Mouse (Mus musculus): ENCODE results near the gene Mrnip. TPM values are rescaled to one million over a fixed set of nuclear protein-coding genes. Genes with fewer than 3 reads are reported as not detected.

Gene Mrnip
- polyA plus RNA-seq, 1 experiment from 2014 or later: 36.7 TPM

DNA sequence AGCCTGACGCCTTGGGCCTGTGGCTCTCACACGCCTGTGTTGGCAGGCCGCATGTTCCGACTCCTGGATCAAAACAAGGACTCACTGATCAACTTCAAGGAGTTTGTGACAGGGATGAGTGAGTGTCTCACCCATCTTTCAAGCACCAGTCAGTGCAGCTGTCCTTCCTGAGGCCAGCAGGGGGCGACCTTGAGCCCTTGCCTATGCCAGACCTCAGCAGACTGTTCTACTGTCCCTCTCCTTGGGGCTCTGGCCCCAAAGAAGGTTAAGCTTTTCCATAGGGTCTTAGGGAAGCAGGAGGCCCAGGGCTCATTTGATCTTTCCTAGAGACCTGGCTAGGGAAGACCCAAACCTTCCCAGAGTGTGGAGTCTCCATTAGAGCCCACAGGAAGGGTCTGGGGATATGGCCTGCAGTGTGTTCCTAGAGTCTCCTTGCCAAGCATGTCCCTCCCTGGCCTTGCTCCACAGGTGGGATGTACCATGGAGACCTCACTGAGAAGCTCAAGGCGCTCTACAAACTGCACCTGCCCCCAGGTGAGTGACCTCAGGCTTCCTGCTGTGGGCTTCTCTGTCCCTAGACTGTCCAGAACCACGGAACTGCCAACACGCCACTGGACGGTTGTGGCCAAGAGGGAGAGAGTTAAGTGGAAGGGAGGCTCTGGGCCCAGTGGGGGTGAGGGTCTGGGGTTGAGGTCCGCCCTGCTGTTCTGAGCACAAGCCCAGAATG is 12.5 kb upstream of the Mrnip start:
- Histone ChIP-seq H3K4me1 (no peaks in the 10 kb centered on the region), H3K4me2 (no peak overlapping the region), H3K9me3 (replicated peaks) (no peaks in the 10 kb centered on the region), H3K27me3 (replicated peaks) (no peaks in the 10 kb centered on the region), H3K27ac (replicated peaks) (no peak overlapping the region), H3K4me3 (replicated peaks) (no peak overlapping the region), H3K36me3 (peaks cover 83% of the 10 kb centered on the region), H3K9ac (replicated peaks) (no peak overlapping the region)
- WGBS: 72% methylated on average over 10 of the region's 10 CpGs
- peak; percentile 52; the same call in 1 of the 2 replicates for ATAC-seq (ENCODE audit: low FRiP score)

DNA sequence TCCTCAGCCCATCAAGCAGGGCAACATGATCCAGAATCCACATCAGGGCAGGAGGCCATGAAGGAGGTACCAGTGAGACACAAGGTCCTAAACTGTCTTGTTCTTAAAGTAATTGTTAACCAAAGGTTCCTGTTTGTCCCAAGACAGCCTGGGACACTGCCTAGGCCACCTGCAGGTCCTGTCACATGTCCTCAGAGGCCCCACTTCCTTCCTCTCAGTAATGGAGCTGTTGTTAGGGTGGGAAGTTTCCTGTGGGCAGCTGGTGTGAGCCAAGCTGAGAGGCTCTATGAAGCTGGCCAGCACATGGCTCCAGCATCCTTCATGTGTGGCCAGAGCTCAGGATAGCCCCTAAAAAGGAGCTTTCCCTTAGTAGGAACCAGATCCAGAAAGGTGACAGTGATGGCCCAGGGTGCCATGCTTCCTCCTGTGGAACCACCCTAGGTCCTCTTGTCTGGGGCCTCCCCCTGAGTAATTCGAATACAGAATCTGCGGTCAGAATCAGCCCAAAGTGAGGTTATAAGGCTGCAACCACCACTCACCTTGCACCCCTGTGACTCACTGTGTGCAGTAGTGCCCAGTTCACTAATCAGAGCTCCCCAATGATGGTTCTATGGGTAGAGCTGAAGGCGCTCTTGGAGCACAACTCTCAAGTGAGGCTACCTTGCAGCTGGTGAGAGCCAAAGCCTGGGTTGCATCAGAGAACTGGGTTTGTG is 11.8 kb upstream of the Mrnip start:
- Histone ChIP-seq H3K27ac (replicated peaks) (no peak overlapping the region), H3K4me2 (no peak overlapping the region), H3K9ac (replicated peaks) (no peak overlapping the region), H3K36me3 (peaks cover 75% of the 10 kb centered on the region), H3K27me3 (replicated peaks) (no peaks in the 10 kb centered on the region), H3K9me3 (replicated peaks) (no peaks in the 10 kb centered on the region), H3K4me1 (no peaks in the 10 kb centered on the region), H3K4me3 (replicated peaks) (no peak overlapping the region)
- no peak for ATAC-seq (ENCODE audit: low FRiP score)
- WGBS: 93% methylated on average over 3 of the region's 3 CpGs

DNA sequence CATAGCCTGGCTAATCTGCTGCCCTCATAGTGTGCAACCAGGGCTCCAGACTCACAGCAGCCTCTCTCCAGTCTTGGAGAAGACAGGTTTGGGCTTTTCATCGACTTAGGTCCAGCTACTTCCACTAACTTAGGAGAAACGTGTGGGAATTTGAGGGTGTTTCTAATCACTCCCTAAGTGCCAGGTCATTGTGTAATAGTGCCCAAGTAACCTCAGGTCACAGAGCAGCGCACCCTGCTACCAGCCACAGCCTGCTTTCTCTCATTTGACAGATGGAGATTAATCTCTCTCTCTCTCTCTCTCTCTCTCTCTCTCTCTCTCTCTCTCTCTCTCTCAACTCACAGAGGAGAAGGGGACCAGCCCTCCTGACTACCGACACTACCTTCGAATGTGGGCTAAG is 5.9 kb upstream of the Mrnip start:
- peaks cover 63% of the 10 kb centered on the region for H3K36me3 ChIP-seq
- WGBS: 93% methylated on average over 5 of the region's 5 CpGs

DNA sequence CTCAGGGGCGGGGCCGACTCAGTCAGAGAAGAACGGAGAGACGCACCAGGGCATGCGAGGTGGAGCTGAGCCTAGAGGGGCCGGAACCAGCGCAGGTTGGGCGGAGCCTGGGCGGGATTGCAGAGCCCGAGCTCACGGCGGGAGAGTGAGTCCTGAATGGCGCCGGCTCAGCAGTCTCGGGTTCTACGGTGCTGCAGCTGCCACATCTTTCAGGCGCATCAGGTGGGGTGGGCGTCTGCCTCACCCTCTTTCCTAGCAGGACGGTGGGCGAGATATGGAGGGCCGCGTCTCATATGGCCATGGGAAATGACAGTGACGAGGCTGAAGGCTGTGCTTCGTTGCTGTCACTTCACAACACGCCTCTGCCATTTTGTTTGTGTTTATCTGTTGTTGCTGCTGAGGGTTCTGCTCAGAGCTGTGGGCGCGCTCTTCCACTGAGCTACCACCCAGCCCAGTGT is 515 bp downstream of the Mrnip start:
- Histone ChIP-seq H3K9me3 (replicated peaks) (no peaks in the 10 kb centered on the region), H3K27ac (replicated peaks) (peak overlapping the region; percentile 92), H3K27me3 (replicated peaks) (no peaks in the 10 kb centered on the region), H3K4me1 (peaks cover 15% of the 10 kb centered on the region), H3K4me3 (replicated peaks) (peak overlapping the region; percentile 62), H3K4me2 (peak overlapping the region; percentile 66), H3K9ac (replicated peaks) (peak overlapping the region; percentile 73), H3K36me3 (peaks cover 46% of the 10 kb centered on the region)
- peak; percentile 99 for ATAC-seq (ENCODE audit: low FRiP score)
- 0% methylated on average over 27 of the region's 27 CpGs for WGBS

More for the DNA sequence above, 5.9 kb upstream of the Mrnip start:
- ATAC-seq (ENCODE audit: low FRiP score): no peak
- no peak overlapping the region for H3K4me3 ChIP-seq (replicated peaks)
- H3K9ac ChIP-seq (replicated peaks): no peak overlapping the region
- no peaks in the 10 kb centered on the region for H3K9me3 ChIP-seq (replicated peaks)
- H3K27me3 ChIP-seq (replicated peaks): no peaks in the 10 kb centered on the region
- H3K4me1 ChIP-seq: no peaks in the 10 kb centered on the region
- H3K4me2 ChIP-seq: no peak overlapping the region
- no peak overlapping the region for H3K27ac ChIP-seq (replicated peaks)

DNA sequence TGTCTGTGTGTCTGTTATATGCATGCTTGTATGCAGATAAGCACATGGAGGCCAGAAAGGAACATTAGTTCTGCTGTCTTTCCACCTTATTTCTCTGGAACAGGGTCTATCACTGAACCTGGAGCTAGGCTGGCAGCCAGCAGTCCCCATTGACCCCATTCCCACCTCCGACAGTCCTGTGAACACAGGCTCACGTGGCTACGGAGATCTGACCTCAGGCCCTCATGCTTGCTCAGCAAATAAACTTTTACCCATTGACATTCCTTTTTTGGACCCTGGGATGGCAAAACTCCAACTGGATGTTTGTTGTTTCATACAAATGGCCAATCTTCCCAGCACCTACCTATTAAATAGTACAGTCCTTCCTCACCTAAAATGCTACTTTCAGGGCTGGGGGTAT is 2.1 kb downstream of the Mrnip start:
- H3K4me2 ChIP-seq: peak overlapping the region; percentile 66
- H3K4me1 ChIP-seq: peaks cover 15% of the 10 kb centered on the region
- 80% methylated on average over 3 of the region's 3 CpGs for WGBS
- H3K9me3 ChIP-seq (replicated peaks): no peaks in the 10 kb centered on the region
- no peak for ATAC-seq (ENCODE audit: low FRiP score)
- H3K4me3 ChIP-seq (replicated peaks): no peak overlapping the region
- H3K27ac ChIP-seq (replicated peaks): no peak overlapping the region
- H3K36me3 ChIP-seq: peaks cover 36% of the 10 kb centered on the region
- no peak overlapping the region for H3K9ac ChIP-seq (replicated peaks)
- no peaks in the 10 kb centered on the region for H3K27me3 ChIP-seq (replicated peaks)

DNA sequence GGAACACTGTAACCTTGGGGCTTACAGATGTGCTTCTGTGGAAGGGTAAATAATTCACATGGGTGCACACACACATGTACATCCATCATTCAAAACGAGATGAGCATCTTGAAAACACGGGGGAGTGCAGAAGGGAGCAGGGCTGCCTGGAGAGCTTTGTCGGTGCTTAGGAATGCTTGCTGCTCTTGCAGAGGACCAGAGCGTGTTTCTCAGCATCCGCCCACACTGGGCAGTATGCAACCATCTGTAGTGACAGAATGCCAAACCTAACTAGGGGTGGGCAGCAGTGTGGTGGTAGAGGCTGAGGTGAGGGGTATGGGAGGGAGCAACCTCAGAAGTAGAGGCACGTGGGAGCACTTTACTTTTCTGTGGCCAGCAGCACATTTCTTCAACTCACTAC is 2.9 kb downstream of the Mrnip start:
- WGBS: 72% methylated on average over 6 of the region's 6 CpGs
- no peak overlapping the region; the same call in 1 of the 2 replicates for H3K9ac ChIP-seq (replicated peaks)
- ATAC-seq (ENCODE audit: low FRiP score): no peak
- H3K36me3 ChIP-seq: peaks cover 31% of the 10 kb centered on the region
- no peak overlapping the region for H3K4me2 ChIP-seq
- H3K4me3 ChIP-seq (replicated peaks): no peak overlapping the region
- no peaks in the 10 kb centered on the region for H3K9me3 ChIP-seq (replicated peaks)
- H3K4me1 ChIP-seq: peaks cover 15% of the 10 kb centered on the region
- H3K27ac ChIP-seq (replicated peaks): no peak overlapping the region
- no peaks in the 10 kb centered on the region for H3K27me3 ChIP-seq (replicated peaks)

DNA sequence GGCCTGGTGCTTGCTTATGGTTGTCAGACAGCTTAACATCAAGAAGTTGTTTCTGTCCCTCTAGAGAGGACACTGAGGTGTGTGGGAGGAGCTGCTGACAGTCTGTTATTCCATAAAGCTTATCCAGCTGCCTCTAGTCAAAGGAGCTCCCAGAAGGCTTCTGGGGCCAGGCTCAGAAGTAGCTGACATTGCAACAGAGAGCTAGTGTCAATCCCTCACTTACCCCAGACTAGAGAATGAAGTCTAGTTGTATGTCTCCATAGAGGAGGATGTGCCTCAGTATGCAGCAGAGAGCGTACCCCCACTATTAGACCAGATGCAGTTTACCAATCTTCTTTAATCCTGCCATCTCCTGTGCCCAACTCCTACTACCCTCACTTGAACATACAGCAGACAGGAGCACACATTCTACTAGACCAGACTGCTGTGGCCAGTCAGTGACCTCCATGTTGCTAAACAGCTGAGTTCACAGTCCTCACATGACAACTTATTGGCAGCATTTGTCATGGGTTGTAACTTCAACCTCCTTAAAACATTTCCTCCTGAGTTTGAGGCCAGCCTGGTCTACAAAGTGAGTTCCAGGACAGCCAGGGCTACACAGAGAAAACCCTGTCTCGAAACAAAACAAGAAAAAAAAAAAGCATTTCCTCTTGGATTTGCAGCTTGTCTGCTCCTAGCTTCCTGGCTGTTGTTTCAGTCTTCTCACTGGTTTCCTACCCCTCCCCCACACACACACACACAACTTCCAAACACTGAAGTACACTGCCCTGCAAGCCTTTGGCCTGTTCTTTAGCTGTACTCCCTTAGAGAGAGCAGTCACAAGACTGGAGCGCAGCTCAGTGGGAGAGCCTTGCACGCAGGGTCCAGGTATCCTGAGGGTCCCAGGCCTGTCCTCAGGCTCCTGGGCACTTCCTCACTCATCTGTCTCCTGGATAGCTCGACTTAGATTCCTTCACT is 4.6 kb downstream of the Mrnip start:
- H3K4me1 ChIP-seq: peaks cover 15% of the 10 kb centered on the region
- H3K27ac ChIP-seq (replicated peaks): no peak overlapping the region
- H3K36me3 ChIP-seq: peaks cover 44% of the 10 kb centered on the region
- ATAC-seq (ENCODE audit: low FRiP score): no peak
- no peak overlapping the region for H3K4me3 ChIP-seq (replicated peaks)
- H3K9ac ChIP-seq (replicated peaks): no peak overlapping the region
- no peaks in the 10 kb centered on the region for H3K27me3 ChIP-seq (replicated peaks)
- H3K4me2 ChIP-seq: no peak overlapping the region
- H3K9me3 ChIP-seq (replicated peaks): no peaks in the 10 kb centered on the region
- 88% methylated on average over 5 of the region's 5 CpGs for WGBS

DNA sequence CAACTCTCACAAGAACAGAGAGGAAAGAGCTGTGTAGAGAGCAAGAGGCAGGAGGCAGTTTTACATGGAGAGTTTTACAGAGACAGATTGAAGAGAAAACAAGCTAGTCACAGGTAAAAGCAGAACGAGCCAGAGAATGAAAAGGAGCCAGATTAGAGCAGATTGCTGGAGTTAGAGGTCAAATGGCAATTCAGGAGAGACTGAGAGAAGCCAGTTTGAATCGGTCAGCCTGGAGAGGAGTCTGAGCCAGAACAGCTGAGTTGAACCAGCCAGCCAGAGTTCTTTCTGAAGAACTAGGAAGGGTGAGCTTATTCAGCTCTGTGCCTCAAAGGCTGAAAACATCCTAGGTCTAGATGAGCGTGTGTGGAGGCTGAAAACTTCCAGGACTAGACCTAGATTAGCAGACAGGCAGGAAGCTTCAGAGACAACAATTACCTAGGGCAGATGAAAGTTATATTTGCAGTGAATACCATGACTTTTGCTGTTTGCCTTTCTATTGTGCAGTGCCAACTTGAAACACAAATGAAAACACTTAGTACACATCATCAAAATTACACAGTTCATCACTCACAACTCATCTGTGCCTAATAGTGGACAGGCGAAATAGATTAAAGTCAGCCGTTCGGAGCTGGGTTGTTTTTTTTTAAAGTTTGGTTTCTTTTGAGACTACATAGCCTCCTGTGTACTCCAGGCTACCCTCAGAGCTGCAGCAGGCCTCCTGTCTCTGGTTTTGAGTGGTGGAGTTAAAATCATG is 6.4 kb downstream of the Mrnip start:
- WGBS: 83% methylated on average over 6 of the region's 6 CpGs
- H3K27me3 ChIP-seq (replicated peaks): no peaks in the 10 kb centered on the region
- H3K4me1 ChIP-seq: peaks cover 9% of the 10 kb centered on the region
- H3K4me3 ChIP-seq (replicated peaks): no peak overlapping the region
- no peak for ATAC-seq (ENCODE audit: low FRiP score)
- H3K9me3 ChIP-seq (replicated peaks): no peaks in the 10 kb centered on the region
- H3K4me2 ChIP-seq: no peak overlapping the region
- H3K9ac ChIP-seq (replicated peaks): no peak overlapping the region
- H3K36me3 ChIP-seq: peaks cover 44% of the 10 kb centered on the region
- H3K27ac ChIP-seq (replicated peaks): no peak overlapping the region

DNA sequence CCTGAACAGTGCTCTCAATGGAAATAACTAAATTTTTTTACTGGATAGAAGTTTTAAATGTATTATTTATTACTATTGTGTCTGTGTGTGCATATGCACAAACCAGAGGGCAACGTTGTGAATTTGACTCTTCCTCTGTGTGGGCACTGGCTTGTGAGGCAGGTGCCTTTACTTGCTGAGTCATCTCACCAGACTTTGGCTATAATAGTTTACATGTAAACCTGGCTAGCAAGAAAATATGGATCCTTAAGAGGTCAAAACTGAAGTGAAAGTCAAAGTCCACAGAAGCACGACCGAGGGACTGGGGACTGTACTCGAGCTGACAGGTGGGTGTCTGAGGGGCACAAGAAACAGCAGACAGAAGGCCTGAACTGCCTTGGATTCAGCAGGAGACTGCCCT is 8.5 kb downstream of the Mrnip start:
- H3K27ac ChIP-seq (replicated peaks): no peak overlapping the region
- 92% methylated on average over 4 of the region's 4 CpGs for WGBS
- H3K9ac ChIP-seq (replicated peaks): no peak overlapping the region
- no peaks in the 10 kb centered on the region for H3K4me1 ChIP-seq
- no peaks in the 10 kb centered on the region for H3K9me3 ChIP-seq (replicated peaks)
- H3K4me2 ChIP-seq: no peak overlapping the region
- H3K27me3 ChIP-seq (replicated peaks): no peaks in the 10 kb centered on the region
- peaks cover 46% of the 10 kb centered on the region for H3K36me3 ChIP-seq
- H3K4me3 ChIP-seq (replicated peaks): no peak overlapping the region
- no peak for ATAC-seq (ENCODE audit: low FRiP score)

DNA sequence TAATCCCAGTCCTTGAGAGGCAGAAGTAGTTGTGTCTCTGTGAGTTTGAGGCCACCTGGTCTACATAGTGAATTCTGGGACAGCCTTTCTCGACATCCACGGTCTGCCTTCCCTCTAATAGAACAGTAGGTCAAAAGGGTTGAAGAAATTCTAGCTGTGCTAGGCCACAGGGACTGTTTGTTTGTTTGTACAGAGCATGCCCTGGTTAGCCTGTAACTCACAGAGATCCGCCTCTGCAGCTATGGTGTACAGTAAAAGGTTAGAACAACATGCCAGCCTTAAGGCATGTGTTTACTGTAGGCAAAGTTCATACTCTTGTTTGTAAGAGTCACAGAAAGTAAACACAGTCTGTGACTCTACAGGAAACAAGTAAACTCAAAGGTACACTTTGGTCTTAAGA is 10.5 kb downstream of the Mrnip start:
- Histone ChIP-seq H3K27me3 (replicated peaks) (no peaks in the 10 kb centered on the region), H3K9ac (replicated peaks) (no peak overlapping the region), H3K9me3 (replicated peaks) (no peaks in the 10 kb centered on the region), H3K4me1 (no peaks in the 10 kb centered on the region), H3K4me3 (replicated peaks) (no peak overlapping the region), H3K4me2 (no peak overlapping the region), H3K36me3 (peaks cover 34% of the 10 kb centered on the region), H3K27ac (replicated peaks) (no peak overlapping the region)
- WGBS: 84% methylated on average over 3 of the region's 3 CpGs
- ATAC-seq (ENCODE audit: low FRiP score): no peak

DNA sequence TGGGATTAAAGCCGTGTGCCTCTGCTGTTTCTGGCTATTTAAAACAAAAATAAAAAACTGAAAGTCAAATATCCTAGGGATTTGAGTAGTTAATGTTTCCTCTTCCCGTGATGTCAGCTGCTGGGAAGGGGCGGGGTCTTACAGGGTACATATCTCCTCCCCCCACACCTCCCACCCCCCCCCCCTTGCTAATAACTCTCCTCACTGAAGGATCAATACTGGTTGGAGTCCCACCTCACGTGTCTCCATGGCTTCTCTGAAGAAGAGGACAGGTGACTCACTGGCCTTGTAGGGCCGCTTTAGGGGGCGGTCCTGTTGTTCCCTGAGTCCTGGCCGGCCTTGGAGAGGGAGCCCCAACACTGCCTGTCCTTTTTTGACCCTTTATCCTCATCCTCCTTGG is 14.4 kb downstream of the Mrnip start:
- H3K4me3 ChIP-seq (replicated peaks): no peak overlapping the region
- H3K4me2 ChIP-seq: no peak overlapping the region
- H3K9ac ChIP-seq (replicated peaks): no peak overlapping the region
- no peaks in the 10 kb centered on the region for H3K27me3 ChIP-seq (replicated peaks)
- no peak overlapping the region for H3K27ac ChIP-seq (replicated peaks)
- WGBS: 82% methylated on average over 7 of the region's 7 CpGs
- H3K9me3 ChIP-seq (replicated peaks): no peaks in the 10 kb centered on the region
- ATAC-seq (ENCODE audit: low FRiP score): no peak
- H3K36me3 ChIP-seq: peaks cover 33% of the 10 kb centered on the region; the same call in 1 of the 2 replicates
- no peaks in the 10 kb centered on the region for H3K4me1 ChIP-seq
